Mouse (Mus musculus) midbrain, postnatal 0 days (tissue): ENCODE measurements at regions not wholly inside any gene's neighbourhood (a gene's known extent, or its start where the extent isn't known, plus 50 kb on each side); places are given as distances from the start of the nearest gene placed in this dataset.
A peak's percentile ranks its signal among the peaks of the same experiment; 100 is the strongest.

Source experiments
- ATAC-seq: fragments of 200-750 bp; cut with Nextera tagmentation; 2 replicates; pipeline ENCODE4 v1.8.0; 2017; ENCODE audit warnings: moderate number of reproducible peaks, mild to moderate bottlenecking, moderate TSS enrichment, moderate library complexity; ENCODE audit not compliant: low FRiP score
- DNase-seq: peaks from one replicate; pipeline ENCODE4 v3.0.0-alpha.2; 2015; ENCODE audit warnings: low spot score
- H3K27ac ChIP-seq: fragments of 300-500 bp; sonication (generic); 2 replicates; pipeline ENCODE4 v1.5.1; 2014; ENCODE audit warnings: low read depth, mild to moderate bottlenecking, low read length, mixed read lengths
- H3K27me3 ChIP-seq: fragments of 300-500 bp; sonication (generic); 2 replicates; pipeline ENCODE4 v1.6.1; 2014; ENCODE audit warnings: low read length, control low read depth, mixed read lengths; ENCODE audit not compliant: insufficient read depth
- H3K36me3 ChIP-seq: fragments of 300-500 bp; sonication (generic); 2 replicates; pipeline ENCODE4 v1.6.1; 2014; ENCODE audit warnings: low read length, control low read depth, mixed read lengths; ENCODE audit not compliant: insufficient read depth
- H3K4me1 ChIP-seq: fragments of 300-500 bp; sonication (generic); 2 replicates; pipeline ENCODE4 v1.6.1; 2014; ENCODE audit warnings: mild to moderate bottlenecking, control low read depth, antibody characterized with exemption, low read length, mixed read lengths; ENCODE audit not compliant: insufficient read depth
- H3K4me2 ChIP-seq: fragments of 300-500 bp; sonication (generic); 2 replicates; pipeline ENCODE4 v1.6.1; 2014; ENCODE audit warnings: low read depth, mild to moderate bottlenecking, low read length, mixed read lengths; ENCODE audit not compliant: poor library complexity, severe bottlenecking
- H3K4me3 ChIP-seq: fragments of 300-500 bp; sonication (generic); 2 replicates; pipeline ENCODE4 v1.5.1; 2014; ENCODE audit warnings: low read depth, mild to moderate bottlenecking, low read length, moderate library complexity
- H3K9ac ChIP-seq: fragments of 300-500 bp; sonication (generic); replicated peaks from 2 replicates; pipeline ENCODE4 v1.6.1; 2014; ENCODE audit warnings: mild to moderate bottlenecking, low read length, moderate library complexity, mixed read lengths; ENCODE audit not compliant: poor library complexity, severe bottlenecking
- H3K9me3 ChIP-seq: fragments of 300-500 bp; sonication (generic); 2 replicates; pipeline ENCODE4 v1.6.1; 2016; ENCODE audit warnings: low read length, control low read depth
- CTCF ChIP-seq: IDR thresholded peaks from 2 replicates; pipeline ENCODE4 v1.5.1; 2016; ENCODE audit warnings: antibody characterized with exemption, mild to moderate bottlenecking
- WGBS: fragments of 180-500 bp; shearing (Covaris S2); extraction: QIAGEN DNeasy Blood & Tissue Kit; methylation state at CpG from one replicate; pipeline ENCODE4 v1.1.7; 2014; 5-methylcytosine and 5-hydroxymethylcytosine counted together

DNA sequence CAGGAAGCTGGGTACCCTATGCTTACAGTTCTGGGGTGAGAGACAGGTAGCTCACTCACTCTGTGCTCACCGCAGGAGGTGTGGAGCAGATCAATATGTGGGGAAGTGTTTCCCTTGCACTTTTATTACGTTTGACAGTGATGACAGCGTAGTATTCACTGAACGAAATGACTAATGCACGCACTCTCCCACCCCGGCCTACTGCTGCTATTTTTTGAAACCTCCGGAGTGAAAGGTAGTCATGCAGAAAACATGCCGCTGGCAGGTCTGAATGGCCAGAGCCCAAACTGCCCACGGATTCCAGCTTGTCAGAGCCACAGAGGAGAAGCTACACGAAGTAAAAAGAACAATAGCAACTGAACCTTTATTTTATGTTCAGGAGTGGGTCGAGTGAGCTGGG is 267.0 kb upstream of the Nr2f2 start:
- ATAC-seq (no peak), DNase-seq (peak; percentile 16)
- H3K27me3 ChIP-seq, result no peaks in the 10 kb centered on the region
- 31% methylated on average over 11 of the region's 11 CpGs for WGBS
- no peak overlapping the region for H3K4me2 ChIP-seq
- H3K9me3 ChIP-seq, result no peaks in the 10 kb centered on the region
- no peak for TF ChIP-seq CTCF
- no peaks in the 10 kb centered on the region for H3K4me1 ChIP-seq
- H3K27ac ChIP-seq, result no peak overlapping the region
- no peaks in the 10 kb centered on the region for H3K36me3 ChIP-seq
- no peak overlapping the region for H3K4me3 ChIP-seq
- no peak overlapping the region for H3K9ac ChIP-seq

DNA sequence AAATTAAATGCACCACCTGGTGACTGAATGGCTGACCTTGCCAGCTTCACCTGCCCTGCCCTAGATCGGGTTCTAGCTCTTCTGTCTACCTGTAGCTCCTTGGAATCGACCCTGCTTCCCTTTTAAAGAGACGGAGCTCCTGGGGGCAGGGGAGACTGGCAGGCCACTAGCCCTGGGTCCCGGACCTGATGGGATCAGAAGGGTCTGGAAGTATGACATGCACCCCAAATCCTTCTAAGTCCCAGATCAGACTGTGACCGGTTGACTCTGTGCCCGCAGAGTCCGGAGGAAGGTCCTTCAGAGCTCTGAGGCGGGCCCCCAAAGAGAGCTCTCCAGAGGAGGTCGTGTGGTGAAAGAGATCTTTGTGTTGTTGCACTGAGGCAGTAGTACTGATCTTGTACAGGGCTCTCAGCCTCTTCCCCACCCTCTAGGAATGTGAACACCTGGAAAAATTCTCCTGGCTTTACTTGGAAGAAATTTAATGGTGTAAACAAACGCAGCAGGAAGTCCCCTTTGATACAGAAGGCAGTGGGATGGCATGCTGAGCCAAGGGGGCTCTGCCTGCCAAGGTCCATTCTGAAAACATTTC is 259.2 kb upstream of the Nr2f2 start:
- Histone ChIP-seq H3K27ac (no peak overlapping the region), H3K4me1 (peaks cover 5% of the 10 kb centered on the region), H3K9me3 (no peaks in the 10 kb centered on the region), H3K36me3 (no peaks in the 10 kb centered on the region), H3K4me2 (peak overlapping the region; percentile 56), H3K4me3 (peak overlapping the region; percentile 25), H3K9ac (no peak overlapping the region), H3K27me3 (no peaks in the 10 kb centered on the region)
- ATAC-seq (peak; percentile 52; the same call in 1 of the 2 replicates), DNase-seq (peak; percentile 35)
- WGBS, result 8% methylated on average over 10 of the region's 10 CpGs
- no peak for TF ChIP-seq CTCF

DNA sequence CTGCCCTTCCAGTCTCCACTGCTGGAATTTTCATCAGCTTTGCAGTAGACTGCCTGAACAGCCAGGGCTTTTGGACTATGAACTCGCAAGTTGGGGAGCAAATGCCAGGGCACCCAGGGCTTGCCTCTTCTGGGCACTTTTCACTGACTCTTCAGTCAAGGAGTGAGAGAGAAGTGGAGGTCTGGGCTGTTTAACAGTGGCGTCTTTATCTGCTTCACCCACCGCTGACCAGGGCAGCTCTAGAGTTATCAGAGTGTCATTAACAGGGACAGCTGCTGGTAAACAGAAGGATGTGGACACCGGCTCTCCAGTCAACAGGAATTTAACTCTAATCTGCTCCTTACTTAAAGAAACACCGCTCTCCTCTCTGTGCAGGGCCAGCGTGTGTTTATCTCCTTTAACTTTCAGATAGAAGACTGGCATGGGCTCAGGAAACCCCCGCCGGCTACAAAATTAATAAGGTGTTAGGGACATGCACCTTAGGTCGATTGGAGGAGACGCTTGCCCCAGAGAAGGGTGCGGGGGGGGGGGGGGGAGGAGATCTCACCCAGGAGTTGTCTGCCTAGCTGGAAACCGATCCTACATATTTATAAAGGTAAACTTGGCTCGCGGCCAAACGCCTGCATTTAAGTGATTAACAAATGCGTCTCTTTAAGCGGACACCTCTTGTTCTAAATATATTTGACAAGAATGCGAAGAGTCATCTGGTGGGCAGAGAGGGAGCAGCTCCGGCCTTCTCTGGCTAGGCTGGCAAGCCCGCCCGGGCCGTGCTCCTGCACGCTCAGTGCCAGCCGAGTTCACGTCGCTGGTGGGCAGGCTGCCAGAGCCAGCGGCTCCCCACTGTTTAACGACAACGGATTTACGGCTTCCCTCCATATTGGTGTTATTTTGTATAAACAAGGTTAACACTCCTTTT is 258.4 kb upstream of the Nr2f2 start:
- peak overlapping the region; percentile 30; the same call in 1 of the 2 replicates for H3K9ac ChIP-seq
- ATAC-seq (peak; percentile 68; the same call in 1 of the 2 replicates), DNase-seq (peak; percentile 72)
- H3K27ac ChIP-seq, result no peak overlapping the region
- peak overlapping the region; percentile 25 for H3K4me3 ChIP-seq
- peak overlapping the region; percentile 56 for H3K4me2 ChIP-seq
- no peaks in the 10 kb centered on the region for H3K9me3 ChIP-seq
- peaks cover 5% of the 10 kb centered on the region for H3K4me1 ChIP-seq
- no peaks in the 10 kb centered on the region for H3K27me3 ChIP-seq
- no peak for TF ChIP-seq CTCF
- H3K36me3 ChIP-seq, result no peaks in the 10 kb centered on the region
- WGBS, result 3% methylated on average over 30 of the region's 30 CpGs

DNA sequence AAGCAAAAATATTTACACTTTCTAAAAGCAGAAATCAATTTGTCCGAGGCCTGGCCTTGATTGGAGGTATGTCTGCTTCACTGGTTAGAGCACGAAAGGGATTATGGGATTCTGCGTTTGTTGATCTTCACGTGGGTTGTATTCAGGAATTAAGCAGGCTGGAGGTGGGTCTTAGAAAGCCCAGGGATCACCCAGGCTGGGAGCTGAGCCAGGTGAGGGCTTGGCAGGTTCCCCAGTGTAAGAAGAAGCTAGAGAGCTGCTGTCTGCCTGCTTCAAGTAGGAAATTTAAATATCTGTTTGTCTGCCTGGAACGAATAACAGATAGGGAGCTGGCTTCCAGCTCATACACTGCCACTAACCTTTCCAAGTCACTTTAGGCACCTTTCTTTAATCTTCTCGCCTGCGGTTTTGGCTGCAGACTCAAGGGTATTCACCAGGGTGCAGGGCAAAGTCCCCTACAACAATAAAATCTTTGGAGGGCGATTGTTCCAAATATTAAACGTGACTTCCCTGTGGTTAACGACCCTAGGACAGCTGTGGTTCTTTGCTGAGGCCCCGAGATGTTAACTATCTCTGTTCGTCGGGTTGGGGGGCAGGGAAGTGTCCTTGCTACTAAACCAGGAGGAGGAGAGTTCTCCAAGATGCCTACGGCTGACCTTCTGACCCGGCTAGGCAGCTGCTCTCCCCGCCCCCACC is 257.6 kb upstream of the Nr2f2 start:
- H3K27ac ChIP-seq, result no peak overlapping the region
- H3K4me1 ChIP-seq, result peaks cover 5% of the 10 kb centered on the region
- no peaks in the 10 kb centered on the region for H3K36me3 ChIP-seq
- TF ChIP-seq CTCF, result no peak
- no peak for DNase-seq
- no peak overlapping the region for H3K9ac ChIP-seq
- H3K4me2 ChIP-seq, result peak overlapping the region; percentile 56; the same call in 1 of the 2 replicates
- no peak for ATAC-seq
- no peak overlapping the region for H3K4me3 ChIP-seq
- 10% methylated on average over 16 of the region's 16 CpGs for WGBS
- no peaks in the 10 kb centered on the region for H3K9me3 ChIP-seq
- H3K27me3 ChIP-seq, result no peaks in the 10 kb centered on the region

DNA sequence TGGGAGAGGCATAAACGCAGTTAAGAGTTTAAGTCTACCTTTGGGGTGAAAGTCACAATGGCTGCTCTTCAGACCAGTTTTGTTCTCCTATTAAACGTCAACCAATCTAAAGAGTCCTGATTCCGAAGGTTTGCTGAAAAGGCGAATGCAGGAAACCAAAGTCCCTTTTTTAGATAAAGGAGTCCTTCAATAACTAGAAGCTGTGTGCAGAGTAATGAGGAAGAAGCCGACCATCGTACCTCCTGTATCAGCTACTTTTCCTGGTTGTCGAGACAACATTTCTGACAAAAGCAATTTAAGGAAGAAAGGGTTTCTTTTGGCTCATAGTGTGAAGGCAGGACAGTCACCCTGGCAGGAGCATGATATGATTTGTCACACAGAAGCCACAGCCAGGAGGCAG is 252.9 kb upstream of the Nr2f2 start:
- ATAC-seq (no peak), DNase-seq (no peak)
- Histone ChIP-seq H3K27me3 (peaks cover 3% of the 10 kb centered on the region; the same call in 1 of the 2 replicates), H3K4me3 (no peak overlapping the region), H3K4me1 (no peaks in the 10 kb centered on the region), H3K36me3 (no peaks in the 10 kb centered on the region), H3K9ac (no peak overlapping the region), H3K9me3 (no peaks in the 10 kb centered on the region), H3K4me2 (no peak overlapping the region), H3K27ac (no peak overlapping the region)
- WGBS, result 85% methylated on average over 7 of the region's 7 CpGs
- no peak for TF ChIP-seq CTCF
